In genomic region chr5:35104960-35105921, GRCm38 (mm10) we compare ENCODE assay signal across 8 mouse cellular contexts. TPM values are rescaled to one million over a fixed set of nuclear protein-coding genes. Genes with fewer than 3 reads are reported as not detected.
DNase-seq lines count a peak whose midpoint lies in the region; ATAC-seq lines count a peak whose summit lies in the region.

Gene Lrpap1, minus strand, starts transcription at chr5:35105766.

- H3K9ac ChIP-seq in heart, embryonic 14.5 days (ENCODE audit: low read length): peak within 1 kb of the TSS; percentile 87
- peak within 1 kb of the TSS; percentile 80 for H3K9ac ChIP-seq in liver, embryonic 13.5 days
- peak within 1 kb of the TSS; percentile 85 for H3K9ac ChIP-seq in stomach, embryonic 16.5 days (ENCODE audit: low read length)

- H3K9me3 ChIP-seq in heart, embryonic 14.5 days (ENCODE audit: control insufficient read depth, low read length): no peaks in the 10 kb centered on the region
- H3K9me3 ChIP-seq in liver, embryonic 13.5 days (replicated peaks): no peaks in the 10 kb centered on the region
- H3K9me3 ChIP-seq in stomach, embryonic 16.5 days (replicated peaks; ENCODE audit: control insufficient read depth, low read length): no peaks in the 10 kb centered on the region

- H3K27me3 ChIP-seq in heart, embryonic 14.5 days (ENCODE audit: control insufficient read depth, insufficient read depth, low read length): no peaks in the 10 kb centered on the region
- H3K27me3 ChIP-seq in liver, embryonic 13.5 days: peaks cover 15% of the 10 kb centered on the region
- H3K27me3 ChIP-seq in stomach, embryonic 16.5 days (ENCODE audit: control insufficient read depth, insufficient read depth, low read length): no peaks in the 10 kb centered on the region

- H3K4me1 ChIP-seq in heart, embryonic 14.5 days (ENCODE audit: control insufficient read depth in 2 of 2, insufficient read depth in 2 of 2, low read length in 2 of 2): peaks cover 13 to 17% of the 10 kb centered on the region in 2 experiments
- peaks cover 37% of the 10 kb centered on the region for H3K4me1 ChIP-seq in liver, embryonic 13.5 days (replicated peaks)
- peaks cover 13% of the 10 kb centered on the region for H3K4me1 ChIP-seq in stomach, embryonic 16.5 days (ENCODE audit: control insufficient read depth, insufficient read depth, low read length)

- peak within 1 kb of the TSS; percentile 86 for H3K4me2 ChIP-seq in heart, embryonic 14.5 days (ENCODE audit: low read length)
- H3K4me2 ChIP-seq in liver, embryonic 13.5 days: peak within 1 kb of the TSS; percentile 90
- peak within 1 kb of the TSS; percentile 67 for H3K4me2 ChIP-seq in stomach, embryonic 16.5 days (ENCODE audit: low read depth, low read length)

- peaks cover 25% of the 10 kb centered on the region for H3K36me3 ChIP-seq in heart, embryonic 14.5 days (ENCODE audit: control insufficient read depth, insufficient read depth, low read length)
- H3K36me3 ChIP-seq in liver, embryonic 13.5 days: peaks cover 24% of the 10 kb centered on the region
- H3K36me3 ChIP-seq in stomach, embryonic 16.5 days (ENCODE audit: control insufficient read depth, insufficient read depth, low read length): peaks cover 11% of the 10 kb centered on the region

- H3K27ac ChIP-seq in heart, embryonic 14.5 days (replicated peaks in 1 of 2; ENCODE audit: control insufficient read depth in 1 of 2, insufficient read depth in 1 of 2, low read depth in 2 of 2, low read length in 2 of 2): peak within 1 kb of the TSS; percentile 78 to 82
- H3K27ac ChIP-seq in liver, embryonic 13.5 days: peak within 1 kb of the TSS; percentile 79
- peak within 1 kb of the TSS; percentile 76 for H3K27ac ChIP-seq in stomach, embryonic 16.5 days (ENCODE audit: low read length)

- peak; percentile 91 for DNase-seq in c-Kit-negative CD71-positive TER-119-positive erythroid progenitor cells, embryonic 14.5 days (ENCODE audit: low read depth, low spot score)
- peak; percentile 74 for DNase-seq in fibroblast of lung, adult 2 months (ENCODE audit: low read depth)
- DNase-seq in kidney, postnatal 14 days: peak; percentile 94
- peak; percentile 85 for DNase-seq in liver, embryonic 13.5 days
- DNase-seq in neural tube, embryonic 10.5 days (ENCODE audit: extremely low spot score, low spot score): peak; percentile 96

- peak within 1 kb of the TSS; percentile 83 to 97 for H3K4me3 ChIP-seq in heart, embryonic 14.5 days (ENCODE audit: control insufficient read depth in 1 of 2, insufficient read depth in 1 of 2, low read depth in 1 of 2, low read length in 2 of 2)
- H3K4me3 ChIP-seq in liver, embryonic 13.5 days (replicated peaks): peak within 1 kb of the TSS; percentile 74
- peak within 1 kb of the TSS; percentile 79 for H3K4me3 ChIP-seq in stomach, embryonic 16.5 days (replicated peaks; ENCODE audit: low read length)

- WGBS in heart, embryonic 14.5 days: 1% methylated on average over 36 of the region's 39 CpGs
- WGBS in liver, embryonic 13.5 days (ENCODE audit: insufficient replicate concordance): under 1% methylated on average over 39 of the region's 39 CpGs
- under 1% methylated on average over 39 of the region's 39 CpGs for WGBS in stomach, embryonic 16.5 days

- peak; percentile 99 for ATAC-seq in CD4-positive, CD25-positive, alpha-beta regulatory T cell, adult 4 months
- peak; percentile 95 for ATAC-seq in heart, embryonic 14.5 days (ENCODE audit: insufficient number of reproducible peaks, insufficient read depth, low FRiP score, low read depth)
- peak; percentile 83 for ATAC-seq in liver, embryonic 13.5 days (ENCODE audit: low read depth)
- peak; percentile 94 for ATAC-seq in stomach, embryonic 16.5 days (ENCODE audit: insufficient read depth, low FRiP score)

RNA-seq across cellular contexts. Expression of gene Lrpap1, which starts in this region (rescaled TPM):
- 100 to 1,000 TPM in 1 of 2 experiments, 10 to 100 TPM in 1; 93.8 to 133 TPM for polyA plus RNA-seq in CD4-positive, CD25-positive, alpha-beta regulatory T cell, adult 4 months (2017; shearing (Covaris generic))
- polyA plus RNA-seq in heart, embryonic 14.5 days (2014; fragmentation: Nextera tagmentation; extraction: Ambion mirVana): 124 and 150 TPM in 2 replicates
- polyA plus RNA-seq in liver, embryonic 13.5 days (2015; fragmentation: Nextera tagmentation; extraction: Ambion mirVana): 64.0 and 76.5 TPM in 2 replicates
- polyA plus RNA-seq in stomach, embryonic 16.5 days (2015; fragmentation: Nextera tagmentation; extraction: Ambion mirVana): 156 and 192 TPM in 2 replicates

Comparison
In these comparisons a context has a peak if more than half of its experiments do, and no peak if none do; other contexts are left out.
1. Peak in every context shown above with its lines: DNase-seq, ATAC-seq, H3K4me3 ChIP-seq and H3K27ac ChIP-seq.